Mouse (Mus musculus) limb, embryonic 14.5 days (tissue): ENCODE results near the gene Magohb. TPM values are rescaled to one million over a fixed set of nuclear protein-coding genes. Genes with fewer than 3 reads are reported as not detected.
A peak's percentile ranks its signal among the peaks of the same experiment; 100 is the strongest.

Experiments used
- ATAC-seq: fragments of 200-750 bp; cut with Nextera tagmentation; 2 replicates; pipeline ENCODE4 v1.8.0; 2017; ENCODE audit warnings: low read depth, moderate number of reproducible peaks, moderate TSS enrichment; ENCODE audit not compliant: low FRiP score
- DNase-seq: peaks from one replicate; pipeline ENCODE4 v3.0.0-alpha.2; 2015; ENCODE audit warnings: low spot score
- H3K27ac ChIP-seq: fragments of 300-500 bp; sonication (generic); replicated peaks from 2 replicates; pipeline ENCODE4 v1.5.1; 2014; ENCODE audit warnings: low read depth, mild to moderate bottlenecking, low read length, moderate library complexity, mixed read lengths
- H3K27me3 ChIP-seq: fragments of 300-500 bp; sonication (generic); 2 replicates; pipeline ENCODE4 v1.6.1; 2014; ENCODE audit warnings: low read length, mixed read lengths; ENCODE audit not compliant: control insufficient read depth, insufficient read depth
- H3K36me3 ChIP-seq: fragments of 300-500 bp; sonication (generic); 2 replicates; pipeline ENCODE4 v1.6.1; 2014; ENCODE audit warnings: mild to moderate bottlenecking, low read length, moderate library complexity, mixed read lengths; ENCODE audit not compliant: control insufficient read depth, insufficient read depth
- H3K4me1 ChIP-seq: fragments of 300-500 bp; sonication (generic); 2 replicates; pipeline ENCODE4 v1.6.1; 2014; ENCODE audit warnings: antibody characterized with exemption, low read length, mixed read lengths; ENCODE audit not compliant: control insufficient read depth, insufficient read depth
- H3K4me2 ChIP-seq: fragments of 300-500 bp; sonication (generic); replicated peaks from 2 replicates; pipeline ENCODE4 v1.6.1; 2014; ENCODE audit warnings: low read depth, mild to moderate bottlenecking, low read length, moderate library complexity; ENCODE audit not compliant: severe bottlenecking
- H3K4me3 ChIP-seq: fragments of 300-500 bp; sonication (generic); replicated peaks from 2 replicates; pipeline ENCODE4 v1.5.1; 2014; ENCODE audit warnings: low read length
- H3K9ac ChIP-seq: fragments of 300-500 bp; sonication (generic); 2 replicates; pipeline ENCODE4 v1.6.1; 2014; ENCODE audit warnings: mild to moderate bottlenecking, low read depth, low read length, moderate library complexity; ENCODE audit not compliant: severe bottlenecking
- H3K9me3 ChIP-seq: fragments of 300-500 bp; sonication (generic); 2 replicates; pipeline ENCODE4 v1.6.1; 2016; ENCODE audit warnings: low read length; ENCODE audit not compliant: control insufficient read depth
- POLR2A ChIP-seq: fragments of 200-500 bp; IDR thresholded peaks from 2 replicates; pipeline ENCODE4 v1.8.0; 2012; ENCODE audit warnings: inconsistent platforms, mild to moderate bottlenecking, moderate library complexity, borderline replicate concordance; ENCODE audit not compliant: insufficient read depth, insufficient read length; ENCODE audit errors: extremely low read depth
- WGBS: fragments of 180-500 bp; shearing (Covaris S2); extraction: QIAGEN DNeasy Blood & Tissue Kit; methylation state at CpG from one replicate; pipeline ENCODE4 v1.1.7; 2014; 5-methylcytosine and 5-hydroxymethylcytosine counted together
- polyA plus RNA-seq, 2 experiments: library from polyadenylated mRNA; depleted of rRNA in 1 of 2; stranded (reverse) in 1 of 2; unstranded in 1 of 2; fragments of >200 nt; fragmentation: Nextera tagmentation in 1 of 2; extraction: Ambion mirVana in 1 of 2; gene quantifications; 2 replicates each; pipeline versions ENCODE4 v1.2.1 to v1.2.3; 2012 to 2014

Magohb gene
- 26.2 and 35.8 TPM in 2 replicates for polyA plus RNA-seq (2012; rRNA removed)
- 54.4 and 61.1 TPM in 2 replicates for polyA plus RNA-seq (2014; fragmentation: Nextera tagmentation; extraction: Ambion mirVana)

- ATAC-seq (peak; percentile 89), DNase-seq (peak; percentile 85)
- WGBS = 1% methylated on average over 45 of the region's 51 CpGs
These were observed at the start of gene Magohb for GRCm38 (mm10) chr6:131292991-131293788. Gene Magohb (minus strand): TSS chr6:131293244.

GRCm38 (mm10) chr6:131340082-131340481 is 47.0 kb upstream of the Magohb start:
- Histone ChIP-seq H3K4me2 (no peak overlapping the region), H3K4me3 (no peak overlapping the region), H3K27ac (no peak overlapping the region), H3K9ac (no peak overlapping the region), H3K9me3 (no peaks in the 10 kb centered on the region), H3K36me3 (no peaks in the 10 kb centered on the region), H3K27me3 (no peaks in the 10 kb centered on the region), H3K4me1 (no peaks in the 10 kb centered on the region)
- 52% methylated on average over 3 of the region's 3 CpGs for WGBS
- ATAC-seq (no peak), DNase-seq (no peak)
- no peak for TF ChIP-seq POLR2A

More at GRCm38 (mm10) chr6:131292991-131293788, at the start of gene Magohb:
- H3K4me2 ChIP-seq = peak within 1 kb of the TSS; percentile 60
- H3K36me3 ChIP-seq = peaks cover 2% of the 10 kb centered on the region
- no peak for TF ChIP-seq POLR2A
- H3K4me1 ChIP-seq = 0 out of 2 replicates have a peak, but pooled peaks cover 4% of the 10 kb centered on the region
- peak within 1 kb of the TSS; percentile 77 for H3K27ac ChIP-seq
- peak within 1 kb of the TSS; percentile 88 for H3K9ac ChIP-seq
- H3K9me3 ChIP-seq = no peaks in the 10 kb centered on the region
- H3K27me3 ChIP-seq = no peaks in the 10 kb centered on the region
- H3K4me3 ChIP-seq = peak within 1 kb of the TSS; percentile 72

- 86% methylated on average over 3 of the region's 3 CpGs for WGBS
- no peak for TF ChIP-seq POLR2A
- ATAC-seq = no peak
These were observed 46.3 kb upstream of the Magohb start for GRCm38 (mm10) chr6:131339309-131339708.

GRCm38 (mm10) chr6:131338787-131339186 is 45.7 kb upstream of the Magohb start:
- 87% methylated on average over 1 of the region's 1 CpGs for WGBS
- ATAC-seq (no peak), DNase-seq (no peak)
- H3K4me1 ChIP-seq = no peaks in the 10 kb centered on the region
- no peak overlapping the region for H3K4me2 ChIP-seq
- H3K27ac ChIP-seq = no peak overlapping the region
- no peak overlapping the region for H3K4me3 ChIP-seq
- H3K9ac ChIP-seq = no peak overlapping the region
- H3K27me3 ChIP-seq = no peaks in the 10 kb centered on the region
- H3K9me3 ChIP-seq = no peaks in the 10 kb centered on the region
- no peaks in the 10 kb centered on the region for H3K36me3 ChIP-seq
- no peak for TF ChIP-seq POLR2A

More at GRCm38 (mm10) chr6:131339309-131339708, 46.3 kb upstream of the Magohb start:
- Histone ChIP-seq H3K4me2 (no peak overlapping the region), H3K9me3 (no peaks in the 10 kb centered on the region), H3K27me3 (no peaks in the 10 kb centered on the region), H3K27ac (no peak overlapping the region), H3K4me3 (no peak overlapping the region), H3K36me3 (no peaks in the 10 kb centered on the region), H3K4me1 (no peaks in the 10 kb centered on the region), H3K9ac (no peak overlapping the region)
- no peak for DNase-seq

- no peak overlapping the region for H3K4me3 ChIP-seq
- no peak for DNase-seq
- H3K9ac ChIP-seq = no peak overlapping the region
- no peaks in the 10 kb centered on the region for H3K9me3 ChIP-seq
- no peak overlapping the region for H3K4me2 ChIP-seq
- TF ChIP-seq POLR2A = no peak
- no peaks in the 10 kb centered on the region for H3K27me3 ChIP-seq
- 96% methylated on average over 2 of the region's 2 CpGs for WGBS
- H3K36me3 ChIP-seq = no peaks in the 10 kb centered on the region
- no peak overlapping the region for H3K27ac ChIP-seq
- no peak for ATAC-seq
- H3K4me1 ChIP-seq = no peaks in the 10 kb centered on the region
These were observed 34.0 kb upstream of the Magohb start for GRCm38 (mm10) chr6:131327076-131327475.
